Mouse (Mus musculus) bone marrow macrophage, adult 2 months (primary cell): Measurements from ENCODE around the gene Apeh. TPM values are rescaled to one million over a fixed set of nuclear protein-coding genes. Genes with fewer than 3 reads are reported as not detected.

Experiments used
- H3K27ac ChIP-seq: 2 replicates; pipeline ENCODE4 v1.5.1; 2012; ENCODE audit warnings: low read depth, low read length; ENCODE audit not compliant: insufficient read depth
- H3K4me1 ChIP-seq: 2 replicates; pipeline ENCODE4 v1.6.1; 2012; ENCODE audit warnings: low read length; ENCODE audit not compliant: control insufficient read depth, insufficient read depth
- H3K4me3 ChIP-seq: 2 replicates; pipeline ENCODE4 v1.5.1; 2012; ENCODE audit warnings: mild to moderate bottlenecking, low read length, moderate library complexity; ENCODE audit not compliant: insufficient read depth
- CTCF ChIP-seq: IDR thresholded peaks from 2 replicates; pipeline ENCODE4 v1.5.1; 2012; ENCODE audit warnings: low read depth, mild to moderate bottlenecking, low read length, moderate library complexity
- POLR2A ChIP-seq: IDR thresholded peaks from 2 replicates; pipeline ENCODE4 v1.6.1; 2012; ENCODE audit warnings: mild to moderate bottlenecking, low read depth, low read length, borderline replicate concordance
- polyA plus RNA-seq: library from polyadenylated mRNA; stranded (reverse); fragments of >200 nt; gene quantifications from 2 replicates; pipeline ENCODE4 v1.2.4, GENCODE M21; 2012; ENCODE audit not compliant: missing spikeins, insufficient read depth, insufficient read length

Apeh gene
- polyA plus RNA-seq, 1 experiment, result 52.7 TPM

- Histone ChIP-seq H3K4me3 (no peak overlapping the region), H3K4me1 (peaks cover 27% of the 10 kb centered on the region), H3K27ac (no peak overlapping the region)
- TF ChIP-seq CTCF (no peak), POLR2A (no peak)
Observed at GRCm38 (mm10) chr9:108053665-108054225, 40.7 kb downstream of the Apeh start.

DNA sequence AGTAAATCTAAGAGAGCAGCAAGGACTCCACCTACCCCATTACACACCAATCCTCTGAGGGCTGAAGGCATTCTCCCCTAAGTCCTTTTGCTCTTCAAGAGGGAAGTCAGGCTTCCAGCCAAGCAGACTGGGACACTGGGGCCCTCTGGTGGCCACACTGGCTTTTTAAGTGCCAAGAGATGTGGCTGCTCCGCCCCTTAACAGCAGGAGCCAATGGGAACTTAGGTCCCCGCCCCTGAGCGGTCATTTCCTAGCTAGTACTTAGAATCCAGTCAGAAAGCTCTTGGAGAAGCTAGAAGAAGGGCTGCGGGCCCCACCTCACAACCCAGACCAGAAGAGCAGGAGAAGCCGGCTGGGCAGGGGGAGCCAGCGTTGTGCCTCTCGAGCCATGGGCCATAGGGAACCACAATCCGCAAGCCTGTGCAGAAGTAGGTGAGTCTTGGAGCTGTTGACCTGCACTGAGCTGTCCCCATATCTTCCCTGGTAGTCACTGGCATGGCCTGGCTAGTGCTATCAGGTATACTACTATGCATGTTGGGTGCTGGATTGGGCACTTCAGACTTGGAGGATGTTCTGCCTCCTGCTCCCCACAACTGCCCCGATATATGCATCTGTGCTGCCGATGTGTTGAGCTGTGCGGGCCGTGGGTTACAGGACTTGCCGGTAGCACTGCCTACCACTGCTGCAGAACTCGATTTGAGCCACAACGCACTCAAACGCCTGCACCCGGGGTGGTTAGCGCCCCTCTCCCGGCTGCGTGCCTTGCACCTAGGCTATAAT is 41.3 kb downstream of the Apeh start, which contains the start of gene Amigo3:
Amigo3 (plus strand) TSS at position 275 of the 780 bp plus-strand sequence.
- TF ChIP-seq POLR2A (no peak), CTCF (peak; percentile 62)
- Histone ChIP-seq H3K4me1 (peaks cover 27% of the 10 kb centered on the region), H3K4me3 (no peak within 1 kb of the TSS), H3K27ac (no peak within 1 kb of the TSS)

DNA sequence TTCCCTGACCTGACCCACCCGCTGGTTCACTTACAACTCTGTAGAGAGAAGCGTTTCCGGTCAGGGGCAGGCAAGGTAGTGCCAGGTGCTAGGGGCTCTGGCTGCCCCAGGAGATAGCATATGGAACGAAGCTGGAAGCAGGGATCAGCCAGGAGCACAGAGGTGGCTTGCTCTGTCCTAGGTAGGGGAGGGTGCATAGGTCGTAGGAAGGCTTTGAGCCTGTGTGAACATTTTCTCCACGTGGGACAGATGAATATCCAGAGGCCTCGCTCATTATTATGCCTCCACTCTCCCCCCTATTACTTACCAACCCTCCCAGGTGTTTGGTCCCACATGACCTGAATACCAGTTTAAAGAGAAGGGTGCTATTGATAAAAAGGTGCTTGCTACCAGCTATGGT is 42.0 kb downstream of the Apeh start:
- H3K4me1 ChIP-seq, result peaks cover 30% of the 10 kb centered on the region
- no peak for TF ChIP-seq POLR2A
- TF ChIP-seq CTCF, result no peak
- H3K27ac ChIP-seq, result no peak overlapping the region
- H3K4me3 ChIP-seq, result no peak overlapping the region

GRCm38 (mm10) chr9:108051931-108052220 is 42.5 kb downstream of the Apeh start:
- Histone ChIP-seq H3K4me1 (peaks cover 30% of the 10 kb centered on the region), H3K27ac (no peak overlapping the region), H3K4me3 (no peak overlapping the region)
- TF ChIP-seq CTCF, result no peak
- no peak for TF ChIP-seq POLR2A

DNA sequence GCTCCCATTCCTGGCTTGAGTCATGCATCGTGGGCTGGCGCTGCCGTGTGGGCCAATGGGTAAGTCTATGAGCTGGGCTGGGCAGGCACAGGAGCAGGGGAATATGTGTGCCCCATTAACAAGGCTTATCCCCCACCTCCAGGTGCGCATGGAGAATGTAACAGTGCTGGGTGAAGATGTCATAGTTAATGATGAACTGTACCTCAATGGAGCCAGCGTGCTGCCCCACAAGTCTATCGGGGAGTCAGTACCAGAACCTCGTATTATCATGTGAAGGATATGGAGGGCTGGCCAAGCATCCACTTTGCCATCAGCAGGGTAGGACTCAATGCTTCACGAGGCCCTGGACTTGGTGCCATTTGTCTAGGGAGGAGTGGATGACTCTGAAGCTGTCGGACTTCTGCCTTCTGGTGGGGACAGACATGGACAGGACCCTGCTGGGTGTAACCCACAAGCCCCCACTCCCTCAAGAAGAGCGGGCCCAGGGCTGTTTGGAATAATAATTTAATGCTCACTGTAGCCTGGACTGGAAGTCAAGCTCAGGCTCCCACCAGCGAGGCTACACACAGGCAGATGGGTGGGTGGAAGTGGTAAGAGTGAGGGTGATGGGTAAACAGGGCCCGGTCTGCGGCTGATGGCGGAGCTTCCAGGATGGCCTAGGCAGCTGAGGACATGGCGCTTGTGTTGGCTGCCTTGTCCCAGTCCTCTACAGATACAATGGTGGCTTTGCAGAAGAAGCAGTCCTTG is 43.0 kb downstream of the Apeh start:
- no peak overlapping the region for H3K4me3 ChIP-seq

GRCm38 (mm10) chr9:108049561-108050251 is 44.7 kb downstream of the Apeh start:
- H3K4me3 ChIP-seq, result peak overlapping the region; percentile 69
- no peak overlapping the region for H3K27ac ChIP-seq
- H3K4me1 ChIP-seq, result peaks cover 17% of the 10 kb centered on the region
- TF ChIP-seq CTCF (no peak), POLR2A (no peak)

More for the DNA sequence above, 43.0 kb downstream of the Apeh start:
- Histone ChIP-seq H3K4me1 (peaks cover 30% of the 10 kb centered on the region), H3K27ac (no peak overlapping the region)
- TF ChIP-seq CTCF (no peak), POLR2A (no peak)

DNA sequence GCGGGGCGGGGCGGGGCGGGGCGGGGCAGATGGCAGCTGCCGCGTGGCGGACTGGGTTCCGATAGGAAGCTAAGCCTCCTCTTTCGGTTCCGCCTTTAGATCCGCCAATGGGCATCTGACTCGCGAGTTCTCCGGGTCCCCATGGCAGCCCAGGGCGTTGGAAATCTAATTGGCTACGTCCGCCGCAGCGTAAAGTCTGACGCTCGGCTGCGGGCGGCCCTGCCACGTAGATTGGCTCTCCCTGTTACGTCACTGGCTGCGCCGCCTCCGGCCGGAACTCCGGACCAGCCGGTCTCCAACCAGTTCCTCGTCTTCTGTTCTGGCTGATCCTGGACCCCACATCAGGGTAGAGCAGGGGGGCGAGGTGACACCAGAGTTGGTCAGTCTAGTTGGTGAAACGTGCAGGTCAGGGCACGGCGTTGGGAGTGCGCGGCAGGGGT is 45.4 kb downstream of the Apeh start, which contains the start of gene Gmppb:
Gmppb (plus strand) TSS at position 227 of the 440 bp plus-strand sequence.
- Histone ChIP-seq H3K27ac (peak within 1 kb of the TSS; percentile 35), H3K4me3 (peak within 1 kb of the TSS; percentile 69), H3K4me1 (peaks cover 14% of the 10 kb centered on the region)
- TF ChIP-seq CTCF (no peak), POLR2A (no peak)

GRCm38 (mm10) chr9:108048566-108048955 is 45.8 kb downstream of the Apeh start:
- TF ChIP-seq POLR2A (no peak), CTCF (no peak)
- H3K4me1 ChIP-seq, result peaks cover 14% of the 10 kb centered on the region
- H3K4me3 ChIP-seq, result peak overlapping the region; percentile 59
- peak overlapping the region; percentile 35 for H3K27ac ChIP-seq
